Mouse (Mus musculus) B cell, adult (primary cell): ENCODE measurements around the gene Defb20. TPM values are rescaled to one million over a fixed set of nuclear protein-coding genes. Genes with fewer than 3 reads are reported as not detected.

Experiments used
- total RNA-seq: library from RNA; stranded (reverse); gene quantifications from 4 replicates; pipeline ENCODE4 v1.2.4, GENCODE M21; 2023; ENCODE audit not compliant: inconsistent age

Gene Defb20
- total RNA-seq = not detected in 4 replicates

DNA sequence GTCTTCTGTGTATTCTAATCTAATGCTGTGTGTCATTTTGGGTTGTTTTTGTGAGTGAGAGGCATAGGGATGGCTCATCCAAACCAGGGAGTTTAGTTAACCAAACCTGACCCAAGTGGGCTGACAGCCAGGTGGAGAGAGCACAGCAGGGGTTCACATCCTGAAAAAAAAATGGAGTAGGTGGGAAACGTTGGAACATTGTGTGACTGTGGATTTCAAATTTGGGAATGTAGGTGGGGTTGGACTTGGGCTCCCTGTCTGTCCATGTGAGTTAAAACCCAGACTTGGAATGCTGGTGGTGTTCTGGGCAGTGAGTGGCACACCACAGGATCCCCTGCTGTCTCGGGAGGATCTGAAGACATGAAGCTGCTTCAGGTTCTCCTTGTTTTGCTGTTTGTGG, at the start of gene Defb20:
Gene Defb20, plus strand, starts transcription at position 301 of the 400 bp plus-strand sequence.

DNA sequence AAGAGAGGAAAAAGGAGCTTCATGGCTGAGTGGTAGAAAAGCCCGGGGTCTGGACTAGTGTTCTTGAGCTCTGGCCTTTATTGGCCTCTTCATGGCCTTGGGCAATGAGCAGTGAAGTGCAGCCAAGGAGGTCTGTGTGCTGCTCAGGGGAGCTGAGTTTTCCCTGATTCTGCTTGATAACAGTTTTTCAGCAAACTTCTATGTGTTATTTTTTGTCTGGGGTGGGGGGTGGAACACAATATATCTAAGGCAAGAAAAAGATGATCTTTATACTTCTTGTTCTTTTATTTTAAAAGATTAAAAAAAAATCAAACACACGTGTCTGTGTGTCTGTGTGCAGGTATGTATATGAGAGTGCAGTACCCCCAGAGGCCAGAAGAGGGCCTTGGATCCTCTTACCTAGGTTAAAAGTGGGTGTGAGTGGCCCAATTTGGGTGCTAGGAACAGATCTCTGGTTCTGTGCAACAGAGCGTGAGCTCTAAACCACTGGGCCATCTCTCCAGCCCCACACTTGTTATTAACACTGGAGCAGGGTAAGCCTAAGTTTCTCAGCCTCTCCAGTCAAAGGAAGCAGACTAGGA, 12.2 kb upstream of the Defb20 start, which contains the start of gene Defb23:
Gene Defb23, minus strand, starts transcription at position 51 of the 581 bp plus-strand sequence.

GRCm38 (mm10) chr2:152490038-152490437, 13.2 kb downstream of the Defb20 start, which contains the start of gene Defb22:
Gene Defb22, minus strand, starts transcription at chr2:152490138.

GRCm38 (mm10) chr2:152511592-152511991, 34.7 kb downstream of the Defb20 start, which contains the start of gene Defb26:
Gene Defb26, minus strand, starts transcription at chr2:152511692.

GRCm38 (mm10) chr2:152517981-152518380, 41.1 kb downstream of the Defb20 start, which contains the start of gene Defb28:
Gene Defb28, plus strand, starts transcription at chr2:152518255.

Other genes starting within 250 kb of the Defb20 start
- gene Tbc1d20, start 183.2 kb upstream of the Defb20 start, total RNA-seq = 71.6 to 89.0 TPM (median 76.0 TPM) in 4 replicates
- 180 to 202 TPM (median 196 TPM) in 4 replicates for gene Rbck1, start 144.4 kb upstream of the Defb20 start, total RNA-seq
- gene Trib3, start 133.0 kb upstream of the Defb20 start, total RNA-seq = 3.1 to 4.9 TPM (median 3.5 TPM) in 4 replicates
- gene Nrsn2, start 100.4 kb upstream of the Defb20 start, total RNA-seq = not detected in 4 replicates
- 1.3 to 1.7 TPM (median 1.5 TPM) in 4 replicates for gene Sox12, start 79.0 kb upstream of the Defb20 start, total RNA-seq
- 1.9 to 3.1 TPM (median 3.0 TPM) in 4 replicates for gene Zcchc3, start 62.0 kb upstream of the Defb20 start, total RNA-seq
- not detected in 4 replicates for gene 6820408C15Rik, start 61.5 kb upstream of the Defb20 start, total RNA-seq
- gene Defb23, start 12.4 kb upstream of the Defb20 start, total RNA-seq = not detected in 4 replicates
- gene Defb22, start 13.1 kb downstream of the Defb20 start, total RNA-seq = not detected in 4 replicates
- gene Defb26, start 34.6 kb downstream of the Defb20 start, total RNA-seq = not detected in 4 replicates
- not detected in 4 replicates for gene Defb28, start 41.2 kb downstream of the Defb20 start, total RNA-seq
- not detected in 4 replicates for gene Defb29, start 63.0 kb downstream of the Defb20 start, total RNA-seq
- gene Gm17416, start 92.3 kb downstream of the Defb20 start, total RNA-seq = not detected in 4 replicates
- gene Defb21, start 95.7 kb downstream of the Defb20 start, total RNA-seq = not detected in 4 replicates
- not detected in 4 replicates for gene Defb19, start 103.2 kb downstream of the Defb20 start, total RNA-seq
- gene Defb45, start 122.3 kb downstream of the Defb20 start, total RNA-seq = not detected in 4 replicates
- gene Defb36, start 127.3 kb downstream of the Defb20 start, total RNA-seq = not detected in 4 replicates
- not detected in 4 replicates for gene Defb25, start 146.0 kb downstream of the Defb20 start, total RNA-seq
- gene Rem1, start 149.9 kb downstream of the Defb20 start, total RNA-seq = not detected in 4 replicates
- gene H13, start 192.4 kb downstream of the Defb20 start, total RNA-seq = 93.5 to 100 TPM (median 97.7 TPM) in 4 replicates
- 17.9 to 23.9 TPM (median 20.3 TPM) in 4 replicates for gene Mcts2, start 210.0 kb downstream of the Defb20 start, total RNA-seq